Mouse (Mus musculus): Measurements from ENCODE around the gene Gpr21. TPM values are rescaled to one million over a fixed set of nuclear protein-coding genes. Genes with fewer than 3 reads are reported as not detected.
A peak's percentile ranks its signal among the peaks of the same experiment; 100 is the strongest.
"Not testable (repeated sequence)": the region's sequence is repeated elsewhere in the genome, so short reads cannot be mapped to it uniquely, and the experiment has no call there.

Gene Gpr21
- 28.9 and 31.1 TPM in 2 replicates for polyA plus RNA-seq (2015; fragmentation: Nextera tagmentation; extraction: Ambion mirVana)

DNA sequence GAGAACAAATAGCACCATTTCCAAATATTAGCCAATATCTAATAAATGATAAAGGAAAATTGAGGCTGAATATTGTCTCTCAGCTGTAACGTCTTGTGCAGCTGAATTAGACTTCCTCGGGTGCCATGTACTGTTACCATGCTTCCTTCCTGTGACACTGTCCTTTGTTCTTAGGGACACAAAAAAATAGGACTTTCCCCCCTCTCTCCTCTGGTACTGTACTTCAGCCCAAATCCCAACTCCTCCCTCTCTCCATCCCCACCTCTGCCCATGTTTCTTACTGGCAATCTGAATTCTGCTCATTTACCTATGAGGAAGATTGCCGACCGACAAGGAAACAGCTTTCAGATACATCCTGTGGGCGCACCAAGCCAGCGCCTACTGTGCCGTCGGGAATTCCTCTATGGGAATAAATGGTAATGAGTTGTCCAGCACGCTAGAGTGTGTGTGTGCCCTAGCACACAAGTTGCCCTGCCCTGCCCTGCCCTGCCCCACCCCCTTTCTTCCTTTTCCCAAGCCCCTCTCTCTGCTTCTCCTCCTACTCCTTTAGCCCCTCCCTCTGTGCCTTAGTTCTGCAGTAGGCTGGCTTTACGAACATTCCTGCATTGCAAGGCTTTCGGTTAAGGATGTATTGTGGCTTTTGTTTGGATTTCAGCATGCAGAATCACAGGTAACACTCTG, at the start of gene Gpr21:
TSS of gene Gpr21 (plus strand) at position 303 of the 681 bp plus-strand sequence.
- peaks cover 23% of the 10 kb centered on the region for H3K4me1 ChIP-seq (replicated peaks; ENCODE audit: control insufficient read depth, insufficient read depth, low read length)
- H3K4me3 ChIP-seq (replicated peaks; ENCODE audit: low read length): peak within 1 kb of the TSS; percentile 45
- H3K9me3 ChIP-seq (ENCODE audit: control insufficient read depth, low read length): no peaks in the 10 kb centered on the region
- H3K36me3 ChIP-seq (ENCODE audit: control insufficient read depth, insufficient read depth): peaks cover 10% of the 10 kb centered on the region
- peak within 1 kb of the TSS; percentile 59 for H3K9ac ChIP-seq (replicated peaks; ENCODE audit: low read depth, low read length)
- WGBS: 17% methylated on average over 11 of the region's 11 CpGs
- ATAC-seq: peak; percentile 87
- H3K4me2 ChIP-seq (ENCODE audit: low read length): peak within 1 kb of the TSS; percentile 57
- H3K27me3 ChIP-seq (replicated peaks; ENCODE audit: control insufficient read depth, insufficient read depth, low read length): no peaks in the 10 kb centered on the region
- peak within 1 kb of the TSS; percentile 89 for H3K27ac ChIP-seq (ENCODE audit: low read length)

- Histone ChIP-seq H3K4me2 (ENCODE audit: low read length) (no peak overlapping the region), H3K27me3 (replicated peaks; ENCODE audit: control insufficient read depth, insufficient read depth, low read length) (no peaks in the 10 kb centered on the region), H3K4me1 (replicated peaks; ENCODE audit: control insufficient read depth, insufficient read depth, low read length) (no peaks in the 10 kb centered on the region), H3K9ac (replicated peaks; ENCODE audit: low read depth, low read length) (no peak overlapping the region), H3K9me3 (ENCODE audit: control insufficient read depth, low read length) (no peaks in the 10 kb centered on the region), H3K27ac (ENCODE audit: low read length) (no peak overlapping the region), H3K36me3 (ENCODE audit: control insufficient read depth, insufficient read depth) (peaks cover 7% of the 10 kb centered on the region), H3K4me3 (replicated peaks; ENCODE audit: low read length) (no peak overlapping the region)
- ATAC-seq: no peak
Observed at GRCm38 (mm10) chr2:37479559-37479958, 36.6 kb upstream of the Gpr21 start.

DNA sequence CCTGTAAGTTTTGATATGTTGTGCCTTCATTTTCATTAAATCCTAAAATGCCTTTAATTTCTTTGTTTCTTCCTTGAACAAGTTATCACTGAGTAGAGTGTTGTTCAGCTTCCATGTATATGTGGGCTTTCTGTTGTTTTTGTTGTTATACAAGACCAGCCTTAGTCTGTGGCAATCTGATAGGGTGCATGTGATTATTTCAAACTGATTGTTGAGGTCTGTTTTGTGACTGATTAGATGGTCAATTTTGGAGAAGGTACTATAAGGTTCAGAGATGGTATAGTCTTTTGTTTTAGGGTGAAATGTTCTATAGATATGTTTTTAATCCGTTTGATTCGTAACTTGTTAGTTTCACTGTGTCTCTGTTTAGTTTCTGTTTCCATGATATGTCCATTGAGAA, 36.1 kb upstream of the Gpr21 start:
- 97% methylated on average over 2 of the region's 2 CpGs for WGBS
- Histone ChIP-seq H3K27me3 (replicated peaks; ENCODE audit: control insufficient read depth, insufficient read depth, low read length) (no peaks in the 10 kb centered on the region), H3K4me3 (replicated peaks; ENCODE audit: low read length) (no peak overlapping the region), H3K9ac (replicated peaks; ENCODE audit: low read depth, low read length) (no peak overlapping the region), H3K4me2 (ENCODE audit: low read length) (no peak overlapping the region), H3K4me1 (replicated peaks; ENCODE audit: control insufficient read depth, insufficient read depth, low read length) (no peaks in the 10 kb centered on the region), H3K36me3 (ENCODE audit: control insufficient read depth, insufficient read depth) (peaks cover 10% of the 10 kb centered on the region), H3K9me3 (ENCODE audit: control insufficient read depth, low read length) (no peaks in the 10 kb centered on the region), H3K27ac (ENCODE audit: low read length) (no peak overlapping the region)
- no peak for ATAC-seq

GRCm38 (mm10) chr2:37484165-37484564, 32.0 kb upstream of the Gpr21 start:
- peaks cover 15% of the 10 kb centered on the region for H3K36me3 ChIP-seq (ENCODE audit: control insufficient read depth, insufficient read depth)
- 94% methylated on average over 2 of the region's 2 CpGs for WGBS
- H3K27ac ChIP-seq (ENCODE audit: low read length): no peak overlapping the region
- H3K4me3 ChIP-seq (replicated peaks; ENCODE audit: low read length): no peak overlapping the region
- no peak for ATAC-seq
- H3K9me3 ChIP-seq (ENCODE audit: control insufficient read depth, low read length): no peaks in the 10 kb centered on the region
- no peaks in the 10 kb centered on the region for H3K4me1 ChIP-seq (replicated peaks; ENCODE audit: control insufficient read depth, insufficient read depth, low read length)
- H3K9ac ChIP-seq (replicated peaks; ENCODE audit: low read depth, low read length): no peak overlapping the region
- no peak overlapping the region for H3K4me2 ChIP-seq (ENCODE audit: low read length)
- no peaks in the 10 kb centered on the region for H3K27me3 ChIP-seq (replicated peaks; ENCODE audit: control insufficient read depth, insufficient read depth, low read length)

DNA sequence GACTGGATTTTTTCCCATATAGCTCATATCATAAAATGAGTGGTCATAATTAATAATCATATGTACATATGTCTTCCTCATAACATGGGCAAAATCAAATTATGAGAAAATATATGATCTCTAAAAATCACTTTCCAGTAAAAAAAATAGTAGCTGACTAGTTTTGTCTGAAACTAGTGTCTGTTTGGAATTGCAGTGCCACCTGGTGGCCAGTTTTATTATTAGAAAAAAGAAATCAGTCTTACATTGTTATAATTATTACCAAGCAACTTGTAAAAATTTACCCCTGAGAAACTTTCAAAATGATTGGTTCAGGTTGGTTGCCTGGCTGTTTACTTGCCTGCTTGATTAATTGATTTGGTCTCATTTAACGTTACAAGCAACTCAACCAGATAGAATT, 30.8 kb upstream of the Gpr21 start:
- Histone ChIP-seq H3K36me3 (ENCODE audit: control insufficient read depth, insufficient read depth) (peaks cover 21% of the 10 kb centered on the region), H3K4me2 (ENCODE audit: low read length) (no peak overlapping the region), H3K27me3 (replicated peaks; ENCODE audit: control insufficient read depth, insufficient read depth, low read length) (no peaks in the 10 kb centered on the region), H3K4me3 (replicated peaks; ENCODE audit: low read length) (no peak overlapping the region), H3K27ac (ENCODE audit: low read length) (no peak overlapping the region), H3K4me1 (replicated peaks; ENCODE audit: control insufficient read depth, insufficient read depth, low read length) (no peaks in the 10 kb centered on the region), H3K9me3 (ENCODE audit: control insufficient read depth, low read length) (no peaks in the 10 kb centered on the region), H3K9ac (replicated peaks; ENCODE audit: low read depth, low read length) (no peak overlapping the region)
- 92% methylated on average over 1 of the region's 1 CpGs for WGBS
- no peak for ATAC-seq

DNA sequence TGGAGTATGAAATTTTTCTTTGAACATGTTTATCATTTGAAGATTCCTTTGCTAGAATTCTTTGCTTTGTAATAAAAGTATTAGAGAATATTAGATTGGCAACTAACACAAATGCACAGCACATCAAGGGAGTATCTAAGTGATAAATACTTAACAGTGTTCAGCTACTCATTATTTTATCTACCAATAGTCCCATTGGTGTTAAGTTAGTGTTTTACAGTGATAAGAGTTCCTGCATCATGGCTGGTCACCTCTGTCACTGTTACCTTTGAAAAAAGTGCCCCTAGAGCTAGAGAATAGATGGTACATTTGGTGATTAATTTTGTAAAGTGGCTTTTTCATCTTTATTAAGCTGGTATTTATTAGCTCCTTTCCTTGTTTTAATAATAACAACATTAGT, 29.7 kb upstream of the Gpr21 start:
- ATAC-seq: no peak
- H3K27ac ChIP-seq (ENCODE audit: low read length): no peak overlapping the region
- H3K27me3 ChIP-seq (replicated peaks; ENCODE audit: control insufficient read depth, insufficient read depth, low read length): no peaks in the 10 kb centered on the region
- H3K9ac ChIP-seq (replicated peaks; ENCODE audit: low read depth, low read length): no peak overlapping the region
- no peak overlapping the region for H3K4me3 ChIP-seq (replicated peaks; ENCODE audit: low read length)
- H3K9me3 ChIP-seq (ENCODE audit: control insufficient read depth, low read length): no peaks in the 10 kb centered on the region
- H3K36me3 ChIP-seq (ENCODE audit: control insufficient read depth, insufficient read depth): peaks cover 21% of the 10 kb centered on the region
- H3K4me2 ChIP-seq (ENCODE audit: low read length): no peak overlapping the region
- H3K4me1 ChIP-seq (replicated peaks; ENCODE audit: control insufficient read depth, insufficient read depth, low read length): no peaks in the 10 kb centered on the region

GRCm38 (mm10) chr2:37488956-37489355, 27.2 kb upstream of the Gpr21 start:
- Histone ChIP-seq H3K27me3 (replicated peaks; ENCODE audit: control insufficient read depth, insufficient read depth, low read length) (no peaks in the 10 kb centered on the region), H3K9ac (replicated peaks; ENCODE audit: low read depth, low read length) (no peak overlapping the region), H3K36me3 (ENCODE audit: control insufficient read depth, insufficient read depth) (peaks cover 27% of the 10 kb centered on the region), H3K4me3 (replicated peaks; ENCODE audit: low read length) (no peak overlapping the region), H3K4me2 (ENCODE audit: low read length) (no peak overlapping the region), H3K9me3 (ENCODE audit: control insufficient read depth, low read length) (no peaks in the 10 kb centered on the region), H3K4me1 (replicated peaks; ENCODE audit: control insufficient read depth, insufficient read depth, low read length) (no peaks in the 10 kb centered on the region), H3K27ac (ENCODE audit: low read length) (no peak overlapping the region)
- no peak for ATAC-seq
- WGBS: 90% methylated on average over 2 of the region's 2 CpGs

GRCm38 (mm10) chr2:37497321-37497720, 18.8 kb upstream of the Gpr21 start:
- no peaks in the 10 kb centered on the region for H3K4me1 ChIP-seq (replicated peaks; ENCODE audit: control insufficient read depth, insufficient read depth, low read length)
- H3K4me3 ChIP-seq (replicated peaks; ENCODE audit: low read length): no peak overlapping the region
- H3K4me2 ChIP-seq (ENCODE audit: low read length): no peak overlapping the region
- no peak overlapping the region for H3K27ac ChIP-seq (ENCODE audit: low read length)
- H3K9ac ChIP-seq (replicated peaks; ENCODE audit: low read depth, low read length): no peak overlapping the region
- no peak for ATAC-seq
- H3K27me3 ChIP-seq (replicated peaks; ENCODE audit: control insufficient read depth, insufficient read depth, low read length): no peaks in the 10 kb centered on the region
- H3K9me3 ChIP-seq (ENCODE audit: control insufficient read depth, low read length): no peaks in the 10 kb centered on the region
- H3K36me3 ChIP-seq (ENCODE audit: control insufficient read depth, insufficient read depth): peaks cover 14% of the 10 kb centered on the region
- WGBS: 93% methylated on average over 4 of the region's 4 CpGs

DNA sequence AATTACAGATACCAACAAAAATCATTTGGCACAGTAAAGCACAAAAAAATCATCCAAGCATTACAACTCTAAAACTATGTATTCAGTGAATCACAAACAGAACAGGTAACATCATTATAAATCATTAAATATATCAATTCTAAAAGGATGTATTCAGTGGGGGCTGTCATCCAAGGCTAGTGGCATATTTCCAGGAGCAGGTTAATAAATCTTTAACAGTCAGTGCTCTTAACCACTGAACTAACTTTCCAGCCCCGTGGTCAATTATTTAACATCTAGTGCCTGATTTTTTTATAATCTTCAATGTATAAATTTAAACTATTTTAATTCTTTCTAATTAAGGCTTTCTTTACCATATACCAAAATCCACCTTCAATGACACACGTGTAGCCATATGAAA, 10.3 kb upstream of the Gpr21 start:
- H3K27me3 ChIP-seq (replicated peaks; ENCODE audit: control insufficient read depth, insufficient read depth, low read length); H3K9ac ChIP-seq (replicated peaks; ENCODE audit: low read depth, low read length); H3K4me2 ChIP-seq (ENCODE audit: low read length); H3K27ac ChIP-seq (ENCODE audit: low read length); H3K4me1 ChIP-seq (replicated peaks; ENCODE audit: control insufficient read depth, insufficient read depth, low read length); H3K4me3 ChIP-seq (replicated peaks; ENCODE audit: low read length); H3K9me3 ChIP-seq (ENCODE audit: control insufficient read depth, low read length); ATAC-seq: not testable (repeated sequence)
- H3K36me3 ChIP-seq (ENCODE audit: control insufficient read depth, insufficient read depth): peaks cover 13% of the 10 kb centered on the region
- WGBS: 93% methylated on average over 2 of the region's 2 CpGs

All from forebrain, embryonic 16.5 days (tissue).